Mouse (Mus musculus): ENCODE data around the gene Igsf3.

- no peak for TF ChIP-seq GATA1 (IDR thresholded peaks at IDR 0.05; ENCODE audit: low read length)
- no peak for TF ChIP-seq TAL1 (IDR thresholded peaks at IDR 0.05; ENCODE audit: low read length)
These were observed 71.9 kb downstream of the Igsf3 start for GRCm38 (mm10) chr3:101448765-101449164.
